Mouse (Mus musculus) small intestine, adult 2 months (tissue): ENCODE measurements around the gene Foxo3.

Experiments used
- CTCF ChIP-seq: fragments of 200-500 bp; IDR thresholded peaks from 2 replicates; pipeline ENCODE4 v1.5.1; 2012; ENCODE audit warnings: low read depth, mild to moderate bottlenecking, control low read depth, inconsistent platforms, low read length, moderate library complexity, mixed read lengths; ENCODE audit not compliant: insufficient replicate concordance, insufficient read length; ENCODE audit errors: extremely low read depth
- POLR2A ChIP-seq: fragments of 200-500 bp; IDR thresholded peaks from 2 replicates; pipeline ENCODE4 v1.6.1; 2012; ENCODE audit warnings: low read depth, mild to moderate bottlenecking, control low read depth, inconsistent platforms, low read length, moderate library complexity

GRCm38 (mm10) chr10:42312557-42312956, 36.0 kb upstream of the Foxo3 start:
- TF ChIP-seq POLR2A (no peak), CTCF (no peak)
